Mouse (Mus musculus): ENCODE results near the gene Col23a1. TPM values are rescaled to one million over a fixed set of nuclear protein-coding genes. Genes with fewer than 3 reads are reported as not detected.
A peak's percentile ranks its signal among the peaks of the same experiment; 100 is the strongest.

The Col23a1 gene
- total RNA-seq, 2 experiments from 2014 or later, result 0.15 TPM; not detected in 1

- no peak; the same call in 1 of the 2 replicates for ATAC-seq (replicated peaks; ENCODE audit: poor library complexity, severe bottlenecking)
Observed at GRCm38 (mm10) chr11:51523215-51523614, 233.5 kb downstream of the Col23a1 start.

GRCm38 (mm10) chr11:51523625-51524024 lies 233.9 kb downstream of the Col23a1 start:
- ATAC-seq (replicated peaks; ENCODE audit: poor library complexity, severe bottlenecking), result no peak

- no peak for ATAC-seq (replicated peaks; ENCODE audit: poor library complexity, severe bottlenecking)
Observed at GRCm38 (mm10) chr11:51526631-51527161, 237.0 kb downstream of the Col23a1 start.

- ATAC-seq (replicated peaks; ENCODE audit: poor library complexity, severe bottlenecking), result no peak
Observed at GRCm38 (mm10) chr11:51533128-51533533, 243.4 kb downstream of the Col23a1 start.

- ATAC-seq (replicated peaks; ENCODE audit: poor library complexity, severe bottlenecking), result no peak
Observed at GRCm38 (mm10) chr11:51534314-51534713, 244.6 kb downstream of the Col23a1 start.

DNA sequence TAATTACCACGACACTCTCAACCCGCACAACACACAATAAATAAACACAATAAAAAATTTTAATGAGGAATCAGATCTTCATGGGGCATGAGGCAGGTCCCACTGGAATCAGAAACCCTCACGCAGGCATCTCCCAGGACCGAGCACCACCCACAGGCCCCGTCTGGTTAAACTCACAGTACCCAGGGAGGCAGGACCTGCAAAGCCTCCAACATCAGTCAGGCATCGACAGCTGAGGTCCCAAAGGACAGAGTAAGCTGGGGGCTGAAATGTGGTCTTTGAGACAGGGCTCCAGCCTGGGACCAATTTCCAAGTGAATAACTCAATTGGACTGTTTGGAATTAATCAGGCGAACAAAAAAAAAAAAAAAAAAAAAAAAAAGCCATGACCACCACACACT lies 248.7 kb downstream of the Col23a1 start:
- ATAC-seq (replicated peaks; ENCODE audit: poor library complexity, severe bottlenecking), result no peak

DNA sequence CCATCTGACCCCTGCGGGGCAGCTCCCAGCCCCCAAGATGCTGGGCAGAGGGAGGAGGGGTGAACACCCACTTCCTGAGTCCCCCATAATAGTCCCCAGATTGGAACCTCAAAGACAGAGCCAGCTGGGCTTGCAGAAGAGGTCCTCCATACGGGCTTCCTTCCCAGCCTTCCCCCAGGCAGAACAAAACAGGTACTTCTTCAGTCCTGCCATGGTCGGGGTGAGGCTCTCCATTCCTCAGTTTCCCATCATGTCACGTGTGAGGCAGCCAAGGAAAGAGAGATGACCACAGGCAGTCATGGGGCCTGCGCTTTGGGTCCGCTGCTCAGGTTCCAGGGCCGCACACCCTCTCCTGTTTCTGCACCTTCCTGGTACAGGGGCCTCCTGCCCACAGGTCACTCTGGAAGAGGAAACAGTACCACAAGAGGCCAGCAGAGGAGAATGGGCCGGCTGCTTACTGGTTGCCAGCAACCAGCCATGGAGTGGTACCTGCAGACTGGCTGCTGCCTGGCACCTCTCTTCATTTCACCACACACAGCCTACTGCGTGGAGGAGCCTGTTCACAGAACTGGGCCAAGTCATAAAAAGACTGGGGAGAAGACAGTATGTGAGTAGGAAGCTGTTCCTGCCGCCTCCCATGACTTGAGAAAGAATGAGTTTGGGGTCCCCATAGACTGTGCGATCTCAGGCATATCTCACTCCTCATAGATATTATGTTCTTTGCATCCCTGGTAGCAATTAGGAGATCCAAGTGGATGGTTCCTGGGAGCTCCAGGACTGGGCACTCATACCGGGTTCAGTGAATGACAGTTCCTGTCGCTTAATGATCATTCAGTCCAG lies 249.4 kb downstream of the Col23a1 start:
- ATAC-seq (replicated peaks; ENCODE audit: poor library complexity, severe bottlenecking), result peak; percentile 38

DNA sequence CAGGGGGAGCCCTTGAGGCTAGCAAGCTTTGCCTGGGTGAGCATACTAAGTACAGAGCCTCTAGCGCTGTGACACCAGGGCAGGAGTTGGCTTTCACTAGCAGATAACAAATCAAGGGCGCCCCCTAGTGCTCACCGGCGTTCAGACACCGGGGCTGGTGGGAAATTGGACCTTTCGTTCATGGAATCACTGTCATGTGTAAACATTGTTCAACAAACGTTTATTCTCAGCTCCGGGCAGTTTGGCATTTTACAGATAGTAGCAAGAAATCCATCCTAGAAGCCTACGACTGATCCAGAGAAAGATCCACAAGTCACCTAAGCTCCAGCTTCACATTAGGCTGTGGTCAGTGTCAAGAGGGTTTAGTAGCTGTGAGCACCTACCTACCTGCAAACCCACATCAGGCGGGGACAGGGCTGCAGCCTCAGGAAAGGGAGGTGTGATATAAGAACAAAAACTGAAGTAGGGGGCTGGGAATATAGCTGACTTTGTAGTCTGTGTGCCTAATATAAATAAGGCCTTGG lies 250.1 kb downstream of the Col23a1 start:
- peak; percentile 97 for ATAC-seq (replicated peaks; ENCODE audit: poor library complexity, severe bottlenecking)

DNA sequence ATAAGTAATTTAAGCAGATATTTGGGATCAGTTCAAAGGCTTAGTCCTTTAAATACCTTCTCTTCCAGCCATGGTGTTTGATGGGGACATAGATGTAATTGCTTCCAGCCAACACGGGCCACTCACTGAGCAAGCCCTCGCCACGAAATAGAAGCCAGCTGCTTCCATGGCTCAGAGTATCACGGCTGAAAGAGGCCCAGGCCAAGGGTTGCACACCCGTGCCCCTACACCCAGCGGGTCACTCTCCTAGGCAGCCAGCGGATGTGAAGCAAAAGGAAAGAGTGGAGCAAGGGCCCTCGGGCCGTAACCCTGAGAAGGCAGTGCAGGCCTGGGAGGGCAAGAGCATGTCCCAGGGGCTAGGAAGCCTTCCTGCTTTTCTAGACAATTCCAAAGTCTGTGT lies 252.7 kb downstream of the Col23a1 start:
- no peak for ATAC-seq (replicated peaks; ENCODE audit: poor library complexity, severe bottlenecking)

GRCm38 (mm10) chr11:51543487-51544050 lies 253.8 kb downstream of the Col23a1 start:
- ATAC-seq (replicated peaks; ENCODE audit: poor library complexity, severe bottlenecking), result no peak

GRCm38 (mm10) chr11:51544413-51544812 lies 254.7 kb downstream of the Col23a1 start:
- ATAC-seq (replicated peaks; ENCODE audit: poor library complexity, severe bottlenecking), result no peak

DNA sequence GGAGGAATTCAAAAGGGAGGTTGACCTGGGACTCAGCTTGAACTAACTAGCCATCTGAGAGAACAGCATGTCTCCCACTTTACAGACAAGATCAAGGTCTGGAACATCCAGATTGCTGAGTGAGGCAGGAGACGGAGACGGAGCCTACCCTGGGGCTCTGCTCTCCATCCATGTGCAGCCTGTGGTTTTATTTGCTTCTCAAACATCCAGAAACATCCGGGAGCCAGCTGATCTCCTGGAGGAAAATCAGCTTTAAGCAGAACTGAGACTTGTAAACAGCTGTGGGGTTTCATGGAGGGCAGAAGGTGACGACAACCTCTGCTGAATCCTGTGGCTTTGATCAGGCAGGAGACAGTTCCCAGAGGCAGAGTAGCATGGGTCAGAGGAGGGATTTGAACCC lies 256.1 kb downstream of the Col23a1 start:
- no peak for ATAC-seq (replicated peaks; ENCODE audit: poor library complexity, severe bottlenecking)

- peak; percentile 75 for ATAC-seq (replicated peaks; ENCODE audit: poor library complexity, severe bottlenecking)
Observed at GRCm38 (mm10) chr11:51551253-51551652, 261.5 kb downstream of the Col23a1 start.

GRCm38 (mm10) chr11:51552091-51552490 lies 262.4 kb downstream of the Col23a1 start:
- ATAC-seq (replicated peaks; ENCODE audit: poor library complexity, severe bottlenecking), result no peak

DNA sequence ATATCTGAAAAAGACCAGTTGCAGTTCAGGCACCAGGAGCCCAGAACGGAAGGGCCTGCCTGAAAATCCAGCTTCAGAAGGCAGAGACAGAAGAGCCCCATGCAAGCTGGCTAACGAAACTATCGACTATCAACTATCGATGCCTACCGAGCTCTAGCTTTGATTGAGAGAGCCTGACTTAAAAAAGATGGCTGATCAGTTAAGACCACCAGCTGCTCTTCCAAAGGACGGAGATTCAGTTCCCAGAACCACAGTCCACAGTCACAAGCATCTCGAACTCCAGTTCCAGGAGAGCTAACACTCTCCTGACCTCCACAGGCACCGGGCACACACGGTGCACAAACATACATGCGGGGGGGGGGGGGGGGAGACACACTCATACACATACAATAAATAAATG lies 264.9 kb downstream of the Col23a1 start:
- ATAC-seq (replicated peaks; ENCODE audit: poor library complexity, severe bottlenecking), result no peak

GRCm38 (mm10) chr11:51555066-51555465 lies 265.3 kb downstream of the Col23a1 start:
- no peak for ATAC-seq (replicated peaks; ENCODE audit: poor library complexity, severe bottlenecking)

GRCm38 (mm10) chr11:51563276-51563675 lies 273.6 kb downstream of the Col23a1 start:
- no peak for ATAC-seq (replicated peaks; ENCODE audit: poor library complexity, severe bottlenecking)

GRCm38 (mm10) chr11:51565062-51565461 lies 275.3 kb downstream of the Col23a1 start:
- ATAC-seq (replicated peaks; ENCODE audit: poor library complexity, severe bottlenecking), result peak; percentile 100

GRCm38 (mm10) chr11:51565951-51566350 lies 276.2 kb downstream of the Col23a1 start:
- ATAC-seq (replicated peaks; ENCODE audit: poor library complexity, severe bottlenecking), result no peak

- ATAC-seq (replicated peaks; ENCODE audit: poor library complexity, severe bottlenecking), result no peak
Observed at GRCm38 (mm10) chr11:51568801-51569200, 279.1 kb downstream of the Col23a1 start.

- ATAC-seq (replicated peaks; ENCODE audit: poor library complexity, severe bottlenecking), result no peak
Observed at GRCm38 (mm10) chr11:51576454-51576853, 286.7 kb downstream of the Col23a1 start.

Measured in granulocyte monocyte progenitor cell, adult 5-6 weeks (primary cell).